Mouse (Mus musculus) 3134 (cell line): ENCODE measurements around the gene Ndrg3.
A peak's percentile ranks its signal among the peaks of the same experiment; 100 is the strongest.

Source experiments
- DNase-seq: peaks from one replicate; pipeline ENCODE4 v3.0.0-alpha.2; 2011; ENCODE audit warnings: low spot score; ENCODE audit not compliant: insufficient read length; ENCODE audit errors: extremely low read depth

Ndrg3 gene

DNA sequence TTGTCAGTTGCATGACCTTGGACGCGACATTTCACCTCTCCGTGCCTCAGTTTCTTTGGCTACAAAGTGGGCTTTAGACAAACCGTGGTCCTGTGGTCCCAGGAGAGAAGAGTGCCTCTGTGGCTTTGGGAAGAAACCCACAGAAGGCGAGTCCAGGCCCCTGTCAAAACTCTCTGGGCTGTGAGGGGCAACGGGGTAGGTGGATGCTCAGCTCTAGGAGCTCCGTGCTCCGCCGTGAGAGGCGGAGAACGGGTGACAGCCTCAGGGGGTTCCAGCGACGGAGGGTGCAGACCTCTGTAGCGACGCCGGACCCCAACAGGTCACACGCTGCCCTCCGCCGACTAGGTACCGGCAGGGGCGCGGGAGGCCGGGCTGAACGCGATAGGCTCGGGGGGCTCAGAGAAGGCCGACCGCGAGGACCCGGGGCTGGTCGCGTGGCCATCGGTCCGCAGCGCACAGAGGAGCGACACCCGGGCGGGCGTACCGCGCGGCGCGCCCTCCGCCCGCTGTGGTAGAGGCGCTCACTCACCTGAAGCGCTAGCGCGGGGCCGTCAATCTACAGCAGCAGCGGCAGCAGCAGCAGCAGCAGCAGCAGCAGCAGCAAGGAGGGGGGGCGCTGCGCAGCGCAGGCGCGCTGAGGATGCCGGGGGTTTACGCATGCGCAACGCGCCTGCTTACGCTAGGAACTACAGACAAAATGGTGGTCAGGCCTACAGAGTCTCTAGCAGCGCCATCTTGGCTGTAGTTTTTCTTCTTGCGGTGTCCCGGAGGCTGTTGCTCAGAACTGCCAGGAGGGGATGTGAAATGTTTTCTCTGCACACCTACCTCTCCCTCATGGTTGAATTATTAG lies at the start of gene Ndrg3:
Ndrg3 (minus strand) TSS at position 587 of the 850 bp plus-strand sequence.
- peak; percentile 99 for DNase-seq

DNA sequence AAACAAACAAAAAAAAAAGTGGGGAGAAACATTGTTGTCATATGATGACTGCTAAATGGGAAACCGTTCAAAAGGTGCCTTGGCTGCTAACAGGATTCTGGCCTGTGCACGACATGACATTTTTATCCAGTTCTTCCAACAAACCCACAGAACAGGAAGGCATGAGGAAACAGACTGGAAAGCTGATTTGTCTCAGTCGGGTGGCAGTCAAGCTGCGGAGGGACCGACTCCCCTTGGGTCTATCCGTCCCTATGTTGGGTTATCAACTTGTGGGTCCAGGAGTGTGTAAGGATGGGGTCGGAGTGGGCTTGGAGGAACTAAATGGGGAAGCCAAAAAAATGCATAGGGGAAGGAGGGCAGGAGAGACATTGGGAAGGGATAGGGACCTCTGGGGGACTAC lies 49.6 kb upstream of the Ndrg3 start:
- DNase-seq: no peak

DNA sequence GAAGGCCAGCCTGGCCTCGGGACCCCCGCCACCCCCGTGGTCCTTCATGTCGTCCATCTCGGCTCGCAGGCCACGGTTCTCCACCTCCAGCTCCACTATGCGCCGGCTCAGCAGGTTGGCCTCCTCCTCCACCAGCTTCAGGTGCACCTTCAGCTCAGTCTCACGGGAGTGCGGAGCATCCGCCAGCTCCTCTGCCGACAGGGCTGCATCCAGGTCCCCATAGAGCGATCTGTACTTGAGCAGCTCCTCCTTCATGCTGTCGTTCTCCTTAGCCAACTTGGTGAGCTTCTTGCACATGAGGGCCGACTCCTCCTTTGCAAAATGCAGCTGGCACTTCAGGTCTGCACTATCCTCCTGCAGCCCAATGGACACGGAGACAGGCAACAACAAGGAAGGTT lies 48.8 kb upstream of the Ndrg3 start:
- DNase-seq: no peak

GRCm38 (mm10) chr2:157039900-157040648 lies 48.2 kb upstream of the Ndrg3 start:
- no peak for DNase-seq

- no peak for DNase-seq
Measured at GRCm38 (mm10) chr2:157037303-157037702, 45.4 kb upstream of the Ndrg3 start.

GRCm38 (mm10) chr2:157036400-157036799 lies 44.5 kb upstream of the Ndrg3 start:
- DNase-seq: peak; percentile 55

GRCm38 (mm10) chr2:157035371-157035770 lies 43.5 kb upstream of the Ndrg3 start:
- DNase-seq: no peak

- DNase-seq: peak; percentile 50
Measured at GRCm38 (mm10) chr2:157030804-157031203, 38.9 kb upstream of the Ndrg3 start.

DNA sequence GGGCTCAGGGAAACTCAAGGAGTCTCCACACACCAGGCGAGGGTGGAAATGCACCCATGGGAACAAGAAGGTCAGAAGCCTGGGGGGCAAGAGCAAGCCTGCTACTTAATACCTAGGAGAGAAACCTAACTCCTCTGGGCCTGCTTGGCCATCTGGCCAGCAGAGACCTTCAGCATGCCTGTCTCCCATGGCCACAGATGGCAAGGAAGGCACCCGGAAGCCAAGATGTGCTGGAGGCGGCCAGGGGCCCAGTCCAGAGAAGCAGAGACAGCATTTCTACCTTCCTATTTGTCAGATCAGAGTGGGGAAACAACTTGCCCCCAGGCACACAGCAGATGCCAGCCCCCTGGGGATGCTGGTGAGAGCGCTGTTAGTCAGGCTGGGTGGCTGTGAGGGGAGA lies 36.4 kb upstream of the Ndrg3 start:
- DNase-seq: no peak

DNA sequence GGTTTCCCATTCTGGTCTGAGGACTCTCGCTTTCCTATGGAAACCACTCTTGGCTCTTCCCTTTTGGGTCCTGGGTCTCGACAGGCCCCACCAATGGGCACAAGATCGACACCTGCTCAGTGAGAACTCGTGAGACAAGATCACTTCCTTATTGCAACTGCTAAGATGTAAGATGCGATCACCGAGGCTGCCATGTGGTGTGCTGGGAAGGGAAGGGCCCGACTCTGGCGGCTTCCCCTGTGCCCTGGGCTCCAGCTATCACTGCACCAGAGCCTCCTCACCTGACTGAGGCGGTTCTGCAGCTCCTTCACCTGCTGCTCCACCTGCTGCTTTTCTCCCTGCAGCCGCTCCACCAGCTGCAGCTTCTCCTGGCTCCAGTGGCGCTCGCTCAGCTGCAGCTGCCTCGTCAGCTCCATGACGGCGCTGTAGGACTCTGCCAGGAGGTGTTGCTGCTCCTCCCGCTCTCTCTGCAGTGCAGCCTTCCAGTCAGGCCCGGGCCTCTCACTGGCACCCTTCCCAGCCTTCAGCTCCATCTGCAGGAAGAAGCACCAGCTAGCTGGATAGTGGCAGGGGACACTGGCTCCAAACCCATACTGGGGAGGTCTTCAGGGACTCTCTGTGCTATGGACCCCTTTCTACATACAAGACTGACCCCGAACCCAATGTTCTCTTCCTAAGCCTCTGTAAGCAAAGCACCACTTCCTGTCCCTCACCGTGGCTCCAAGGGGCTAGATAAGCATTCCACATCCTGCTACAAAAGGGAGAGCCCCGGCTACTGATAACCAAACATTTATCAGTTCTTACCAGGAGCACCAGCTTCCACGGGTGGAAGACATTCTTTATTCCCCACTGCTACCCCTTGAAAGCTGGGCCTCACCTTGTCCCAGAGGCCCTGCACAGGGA lies 35.5 kb upstream of the Ndrg3 start:
- DNase-seq: no peak

GRCm38 (mm10) chr2:157021156-157021555 lies 29.3 kb upstream of the Ndrg3 start:
- DNase-seq: no peak

DNA sequence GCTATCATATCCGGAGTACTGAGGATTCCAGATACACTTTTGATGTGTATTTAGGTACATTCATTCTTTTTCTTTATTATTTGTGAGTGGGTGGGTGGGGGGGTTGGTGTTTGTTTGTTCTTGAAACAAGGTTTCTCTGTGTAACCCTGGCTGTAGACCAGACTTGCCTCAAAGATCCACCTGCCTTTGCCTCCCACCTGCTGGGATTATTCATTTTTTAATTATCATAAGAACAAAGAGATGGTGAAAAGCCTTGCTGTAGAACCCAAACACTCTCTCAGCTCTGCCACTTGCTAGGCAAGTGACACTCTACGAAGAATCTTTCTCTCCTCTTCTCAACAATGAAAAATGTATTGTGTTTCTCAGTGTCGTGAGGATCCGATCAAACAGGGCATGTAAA lies 27.4 kb upstream of the Ndrg3 start:
- no peak for DNase-seq

DNA sequence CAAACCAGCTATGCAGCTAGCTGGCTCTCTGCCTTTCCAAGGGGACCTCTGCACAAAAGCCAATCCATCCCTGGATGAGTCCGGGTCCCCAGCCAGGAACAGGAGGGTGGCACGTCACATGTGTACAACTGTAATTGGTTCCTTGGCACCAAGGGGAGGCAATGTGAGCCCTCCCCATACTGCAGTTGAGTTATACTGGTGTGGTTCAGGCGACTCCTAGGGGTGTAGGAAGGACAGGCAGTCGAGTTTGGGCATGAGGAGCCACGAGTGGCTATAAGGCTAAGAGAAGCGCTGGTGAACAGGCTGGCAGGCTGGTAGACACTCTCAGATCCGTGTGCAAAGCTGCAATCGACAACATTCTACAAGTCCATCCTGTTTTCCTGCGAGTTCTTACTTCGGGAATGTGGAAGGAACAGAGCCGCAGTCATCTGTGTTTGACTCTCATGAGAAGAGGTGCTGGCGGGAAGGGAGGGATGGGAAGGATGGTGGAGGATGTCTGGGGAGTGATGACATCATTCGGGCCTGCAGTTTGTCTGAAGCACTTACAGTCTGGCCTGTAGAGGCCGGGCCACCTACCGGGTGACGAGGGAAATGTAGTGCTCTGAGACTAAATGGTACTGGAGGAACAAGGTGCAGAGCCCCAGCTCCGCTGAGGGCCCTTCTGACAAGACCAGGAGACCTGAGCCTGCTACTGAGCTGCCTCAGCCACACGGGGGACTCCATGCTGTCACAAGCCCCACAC lies 24.8 kb upstream of the Ndrg3 start:
- no peak for DNase-seq

DNA sequence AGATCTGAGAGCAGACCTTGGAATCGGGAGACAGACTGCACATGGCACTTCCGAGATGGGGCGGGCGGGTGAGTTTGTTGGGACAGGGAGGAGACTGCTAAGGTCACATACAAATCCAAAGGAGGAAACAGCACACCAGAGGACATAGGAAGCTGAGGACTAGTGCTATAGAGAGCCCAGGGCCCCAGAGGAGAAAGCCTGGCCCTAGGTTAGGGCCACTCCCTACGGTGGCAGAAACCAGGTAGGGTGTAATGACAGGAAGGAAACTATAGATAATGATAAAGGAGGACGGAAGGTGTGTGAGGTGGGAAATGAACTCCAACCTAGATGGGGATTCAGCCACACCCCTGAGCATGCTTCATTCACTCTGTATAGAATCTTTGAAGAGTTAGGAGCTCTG lies 20.5 kb upstream of the Ndrg3 start:
- no peak for DNase-seq

GRCm38 (mm10) chr2:157010634-157011310 lies 18.9 kb upstream of the Ndrg3 start:
- DNase-seq: no peak

- DNase-seq: no peak
Measured at GRCm38 (mm10) chr2:157010121-157010520, 18.3 kb upstream of the Ndrg3 start.

DNA sequence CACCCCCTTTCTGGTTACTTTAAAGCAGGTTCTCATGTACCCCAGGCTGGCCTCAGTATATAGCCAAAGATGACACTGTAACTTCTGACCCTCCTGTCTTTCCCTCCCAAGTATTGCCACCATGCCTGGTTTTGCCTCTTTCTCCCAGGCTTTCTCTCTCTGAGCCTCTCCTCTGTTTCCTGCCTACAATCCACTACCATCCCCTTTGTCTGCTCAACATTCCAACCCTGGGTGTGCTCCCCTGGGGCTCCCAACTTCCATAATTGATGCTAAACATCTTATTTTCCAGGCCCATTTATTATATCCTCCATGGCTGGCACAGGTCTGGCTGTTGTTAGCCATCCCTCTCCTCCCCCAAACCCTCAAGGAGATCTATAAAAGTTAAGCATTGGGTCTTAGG lies 16.7 kb upstream of the Ndrg3 start:
- DNase-seq: no peak

- DNase-seq: no peak
Measured at GRCm38 (mm10) chr2:157007234-157007596, 15.4 kb upstream of the Ndrg3 start.

DNA sequence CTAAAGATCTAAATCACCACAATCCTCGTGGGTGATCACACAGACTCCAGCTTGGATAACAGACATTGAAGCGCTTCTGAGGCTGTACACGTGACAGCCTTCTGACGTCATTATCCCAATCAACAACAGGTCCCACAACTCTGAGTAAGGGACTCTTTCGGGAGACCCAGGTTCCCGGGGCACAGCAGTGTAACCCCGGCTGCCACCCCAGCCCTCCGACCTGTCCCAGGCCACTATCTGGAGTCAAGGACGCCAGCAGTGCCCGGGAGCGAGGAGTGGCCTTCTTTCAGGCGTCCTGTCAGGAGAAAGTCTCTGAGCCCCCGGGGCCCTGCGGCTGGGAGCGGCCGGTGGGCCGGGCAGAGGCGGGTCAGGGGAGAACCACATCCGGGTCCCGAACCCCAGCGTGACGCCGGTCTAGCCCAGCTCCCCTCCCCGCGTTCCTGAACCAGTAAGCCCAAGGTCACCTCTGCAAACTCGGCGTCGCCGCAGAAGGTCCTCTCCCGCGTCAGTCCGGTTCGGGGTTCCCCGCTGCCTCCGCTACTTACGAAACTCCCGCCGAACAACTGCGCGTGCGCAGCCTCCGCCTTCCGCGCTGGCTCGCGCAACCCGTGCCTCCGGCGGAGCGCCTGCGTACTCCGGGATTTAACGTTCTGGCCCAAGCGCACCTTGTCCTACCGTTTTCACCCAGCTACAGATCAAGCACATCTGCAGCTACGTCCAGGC lies 14.8 kb upstream of the Ndrg3 start, which contains the start of gene Dsn1:
Dsn1 (minus strand) TSS at position 644 of the 723 bp plus-strand sequence.
- peak; percentile 94 for DNase-seq
